Mouse (Mus musculus) liver, embryonic 11.5 days (tissue): ENCODE measurements around the gene Ttc7b. TPM values are rescaled to one million over a fixed set of nuclear protein-coding genes. Genes with fewer than 3 reads are reported as not detected.

Experiments used
- ATAC-seq: fragments of 200-750 bp; cut with Nextera tagmentation; replicated peaks from 2 replicates; pipeline ENCODE4 v1.8.0; 2017; ENCODE audit warnings: moderate number of reproducible peaks, mild to moderate bottlenecking, moderate TSS enrichment, moderate library complexity; ENCODE audit not compliant: low FRiP score
- DNase-seq: peaks from one replicate; pipeline ENCODE4 v3.0.0-alpha.2; 2017; ENCODE audit warnings: low spot score
- H3K27ac ChIP-seq: fragments of 300-500 bp; sonication (generic); 2 replicates; pipeline ENCODE4 v1.5.1; 2014; ENCODE audit warnings: mild to moderate bottlenecking, low read depth, low read length, control low read depth
- H3K27me3 ChIP-seq: fragments of 300-500 bp; sonication (generic); replicated peaks from 2 replicates; pipeline ENCODE4 v1.6.1; 2014; ENCODE audit warnings: low read length, mixed read lengths; ENCODE audit not compliant: control insufficient read depth, insufficient read depth
- H3K36me3 ChIP-seq: fragments of 300-500 bp; sonication (generic); 2 replicates; pipeline ENCODE4 v1.6.1; 2014; ENCODE audit warnings: mild to moderate bottlenecking, low read length, moderate library complexity, mixed read lengths; ENCODE audit not compliant: control insufficient read depth, insufficient read depth
- H3K4me1 ChIP-seq: fragments of 300-500 bp; sonication (generic); replicated peaks from 2 replicates; pipeline ENCODE4 v1.6.1; 2014; ENCODE audit warnings: low read length, mixed read lengths; ENCODE audit not compliant: control insufficient read depth, insufficient read depth
- H3K4me2 ChIP-seq: fragments of 300-500 bp; sonication (generic); 2 replicates; pipeline ENCODE4 v1.6.1; 2014; ENCODE audit warnings: mild to moderate bottlenecking, control low read depth, moderate library complexity
- H3K4me3 ChIP-seq: fragments of 300-500 bp; sonication (generic); 2 replicates; pipeline ENCODE4 v1.5.1; 2014; ENCODE audit warnings: low read depth, low read length, control low read depth
- H3K9ac ChIP-seq: fragments of 300-500 bp; sonication (generic); 2 replicates; pipeline ENCODE4 v1.6.1; 2014; ENCODE audit warnings: low read depth, low read length, control low read depth
- H3K9me3 ChIP-seq: fragments of 300-500 bp; sonication (generic); 2 replicates; pipeline ENCODE4 v1.6.1; 2016; ENCODE audit warnings: low read length, inconsistent platforms, mixed read lengths; ENCODE audit not compliant: control insufficient read depth
- WGBS: fragments of 180-500 bp; shearing (Covaris S2); extraction: QIAGEN DNeasy Blood & Tissue Kit; methylation state at CpG from one replicate; pipeline ENCODE4 v1.1.7; 2014; 5-methylcytosine and 5-hydroxymethylcytosine counted together
- polyA plus RNA-seq: library from polyadenylated mRNA; unstranded; fragments of >200 nt; fragmentation: Nextera tagmentation; extraction: Ambion mirVana; gene quantifications from 2 replicates; pipeline ENCODE4 v1.2.1, GENCODE M21; 2014

The Ttc7b gene
- polyA plus RNA-seq, 1 experiment from 2014 or later, result 6.2 TPM

- no peak for ATAC-seq
- no peak overlapping the region for H3K9ac ChIP-seq
- WGBS, result 64% methylated on average over 4 of the region's 4 CpGs
These were observed 255.7 kb downstream of the Ttc7b start for GRCm38 (mm10) chr12:100264941-100265340.

GRCm38 (mm10) chr12:100262846-100263245 lies 257.8 kb downstream of the Ttc7b start:
- Histone ChIP-seq H3K4me3 (no peak overlapping the region), H3K27me3 (no peaks in the 10 kb centered on the region), H3K4me1 (no peaks in the 10 kb centered on the region), H3K36me3 (no peaks in the 10 kb centered on the region), H3K4me2 (no peak overlapping the region), H3K9me3 (no peaks in the 10 kb centered on the region), H3K9ac (no peak overlapping the region), H3K27ac (no peak overlapping the region)
- DNase-seq (no peak), ATAC-seq (no peak)
- WGBS, result 82% methylated on average over 6 of the region's 6 CpGs

More at GRCm38 (mm10) chr12:100264941-100265340, 255.7 kb downstream of the Ttc7b start:
- Histone ChIP-seq H3K27me3 (no peaks in the 10 kb centered on the region), H3K36me3 (no peaks in the 10 kb centered on the region), H3K27ac (no peak overlapping the region), H3K9me3 (no peaks in the 10 kb centered on the region), H3K4me1 (no peaks in the 10 kb centered on the region), H3K4me2 (no peak overlapping the region), H3K4me3 (no peak overlapping the region)
- no peak for DNase-seq

- Histone ChIP-seq H3K4me1 (no peaks in the 10 kb centered on the region), H3K4me2 (no peak overlapping the region), H3K4me3 (no peak overlapping the region), H3K27me3 (no peaks in the 10 kb centered on the region), H3K36me3 (no peaks in the 10 kb centered on the region), H3K9me3 (no peaks in the 10 kb centered on the region), H3K9ac (no peak overlapping the region), H3K27ac (no peak overlapping the region)
- WGBS, result 87% methylated on average over 6 of the region's 6 CpGs
- ATAC-seq (no peak), DNase-seq (no peak)
These were observed 258.9 kb downstream of the Ttc7b start for GRCm38 (mm10) chr12:100261761-100262160.

- 65% methylated on average over 2 of the region's 2 CpGs for WGBS
- DNase-seq (no peak), ATAC-seq (no peak)
These were observed 260.5 kb downstream of the Ttc7b start for GRCm38 (mm10) chr12:100260151-100260550.

GRCm38 (mm10) chr12:100257779-100258178 lies 262.8 kb downstream of the Ttc7b start:
- H3K27me3 ChIP-seq, result no peaks in the 10 kb centered on the region
- H3K4me2 ChIP-seq, result no peak overlapping the region
- H3K9ac ChIP-seq, result no peak overlapping the region
- DNase-seq, result no peak
- ATAC-seq, result no peak
- H3K9me3 ChIP-seq, result no peaks in the 10 kb centered on the region
- 62% methylated on average over 3 of the region's 3 CpGs for WGBS
- no peaks in the 10 kb centered on the region for H3K36me3 ChIP-seq
- no peak overlapping the region for H3K4me3 ChIP-seq
- H3K27ac ChIP-seq, result no peak overlapping the region
- no peaks in the 10 kb centered on the region for H3K4me1 ChIP-seq

More at GRCm38 (mm10) chr12:100260151-100260550, 260.5 kb downstream of the Ttc7b start:
- H3K27ac ChIP-seq, result no peak overlapping the region
- H3K9me3 ChIP-seq, result no peaks in the 10 kb centered on the region
- no peak overlapping the region for H3K4me3 ChIP-seq
- H3K9ac ChIP-seq, result no peak overlapping the region
- H3K4me2 ChIP-seq, result no peak overlapping the region
- no peaks in the 10 kb centered on the region for H3K4me1 ChIP-seq
- no peaks in the 10 kb centered on the region for H3K36me3 ChIP-seq
- H3K27me3 ChIP-seq, result no peaks in the 10 kb centered on the region

GRCm38 (mm10) chr12:100255441-100255949 lies 265.1 kb downstream of the Ttc7b start:
- no peaks in the 10 kb centered on the region for H3K27me3 ChIP-seq
- H3K4me3 ChIP-seq, result no peak overlapping the region
- H3K9ac ChIP-seq, result no peak overlapping the region
- ATAC-seq, result no peak
- 73% methylated on average over 2 of the region's 2 CpGs for WGBS
- H3K27ac ChIP-seq, result no peak overlapping the region
- no peaks in the 10 kb centered on the region for H3K9me3 ChIP-seq
- no peak for DNase-seq
- no peak overlapping the region for H3K4me2 ChIP-seq
- H3K4me1 ChIP-seq, result no peaks in the 10 kb centered on the region
- no peaks in the 10 kb centered on the region for H3K36me3 ChIP-seq

- ATAC-seq (no peak), DNase-seq (no peak)
- H3K9ac ChIP-seq, result no peak overlapping the region
- WGBS, result 74% methylated on average over 4 of the region's 4 CpGs
- H3K9me3 ChIP-seq, result no peaks in the 10 kb centered on the region
- no peak overlapping the region for H3K4me3 ChIP-seq
- no peak overlapping the region for H3K4me2 ChIP-seq
- no peak overlapping the region for H3K27ac ChIP-seq
- no peaks in the 10 kb centered on the region for H3K4me1 ChIP-seq
- no peaks in the 10 kb centered on the region for H3K36me3 ChIP-seq
- no peaks in the 10 kb centered on the region for H3K27me3 ChIP-seq
These were observed 266.2 kb downstream of the Ttc7b start for GRCm38 (mm10) chr12:100254471-100254870.

Other genes starting within 250 kb of the Ttc7b start
- gene Rps6ka5, start 206.2 kb upstream of the Ttc7b start, polyA plus RNA-seq, result 2.5 and 3.0 TPM in 2 replicates